Comparison of ENCODE assay signal across 12 mouse cellular contexts in genomic region chr12:79683759-79684158, GRCm38 (mm10).
DNase-seq lines count a peak whose midpoint lies in the region; ATAC-seq lines count a peak whose summit lies in the region.
"Had no signal": no experiment of that assay in that cellular context is flagged by ENCODE, and none has a peak within 500 bp of the region (broad histone marks: within the 10 kb centered on the region; RNA-seq: fewer than 3 reads in every experiment).

No protein-coding gene starts in this region.

- H3K9ac ChIP-seq in heart, embryonic 15.5 days, result no peak overlapping the region
- no peak overlapping the region for H3K9ac ChIP-seq in limb, embryonic 12.5 days (replicated peaks)
- H3K9ac ChIP-seq in hindbrain, embryonic 14.5 days, result no peak overlapping the region
- H3K9ac ChIP-seq: forebrain, embryonic 12.5 days; neural tube, embryonic 15.5 days had no signal

- DNase-seq in heart, adult 8-10 months (ENCODE audit: low spot score), result no peak
- peak; percentile 42 for DNase-seq in lung, postnatal 10 days
- no peak for DNase-seq in lung, postnatal 25 days (ENCODE audit: low spot score)
- no peak for DNase-seq in T-cell, adult 2 months (ENCODE audit: low spot score)
- DNase-seq in hindbrain, embryonic 14.5 days (ENCODE audit: low spot score), result no peak
- no peak for DNase-seq in right cerebral cortex, adult 2 months (ENCODE audit: low spot score in 2 of 2)
- DNase-seq: cerebellum, adult 2 months; thymus, postnatal 25 days had no signal

- 51% methylated on average over 4 of the region's 4 CpGs for WGBS in heart, embryonic 15.5 days
- 43% methylated on average over 4 of the region's 4 CpGs for WGBS in limb, embryonic 12.5 days
- 86% methylated on average over 4 of the region's 4 CpGs for WGBS in hindbrain, embryonic 14.5 days

- H3K4me3 ChIP-seq in heart, embryonic 15.5 days, result no peak overlapping the region
- no peak overlapping the region for H3K4me3 ChIP-seq in limb, embryonic 12.5 days (replicated peaks)
- no peak overlapping the region for H3K4me3 ChIP-seq in hindbrain, embryonic 14.5 days (replicated peaks; ENCODE audit: low read length)
- H3K4me3 ChIP-seq: forebrain, embryonic 12.5 days; neural tube, embryonic 15.5 days had no signal

- no peak overlapping the region for H3K4me2 ChIP-seq in heart, embryonic 15.5 days
- H3K4me2 ChIP-seq in limb, embryonic 12.5 days, result no peak overlapping the region
- H3K4me2 ChIP-seq in hindbrain, embryonic 14.5 days (replicated peaks), result no peak overlapping the region
- H3K4me2 ChIP-seq: forebrain, embryonic 12.5 days; neural tube, embryonic 15.5 days had no signal

- no peaks in the 10 kb centered on the region for H3K36me3 ChIP-seq in heart, embryonic 15.5 days
- H3K36me3 ChIP-seq in limb, embryonic 12.5 days, result no peaks in the 10 kb centered on the region
- H3K36me3 ChIP-seq in hindbrain, embryonic 14.5 days (replicated peaks; ENCODE audit: control insufficient read depth, insufficient read depth), result no peaks in the 10 kb centered on the region
- H3K36me3 ChIP-seq: forebrain, embryonic 12.5 days; neural tube, embryonic 15.5 days had no signal

- H3K27ac ChIP-seq in heart, embryonic 15.5 days, result peak overlapping the region; percentile 45; the same call in 1 of the 2 replicates
- H3K27ac ChIP-seq in limb, embryonic 12.5 days, result peak overlapping the region; percentile 84
- H3K27ac ChIP-seq in hindbrain, embryonic 14.5 days, result no peak overlapping the region
- H3K27ac ChIP-seq: forebrain, embryonic 12.5 days; neural tube, embryonic 15.5 days had no signal

- H3K27me3 ChIP-seq in heart, embryonic 15.5 days, result no peaks in the 10 kb centered on the region
- H3K27me3 ChIP-seq in limb, embryonic 12.5 days, result no peaks in the 10 kb centered on the region; the same call in 1 of the 2 replicates
- H3K27me3 ChIP-seq in hindbrain, embryonic 14.5 days (ENCODE audit: control insufficient read depth, insufficient read depth, low read length), result no peaks in the 10 kb centered on the region
- H3K27me3 ChIP-seq: forebrain, embryonic 12.5 days; neural tube, embryonic 15.5 days had no signal

- peaks cover 30% of the 10 kb centered on the region for H3K4me1 ChIP-seq in heart, embryonic 15.5 days (replicated peaks)
- peaks cover 67% of the 10 kb centered on the region for H3K4me1 ChIP-seq in limb, embryonic 12.5 days (replicated peaks)
- H3K4me1 ChIP-seq in hindbrain, embryonic 14.5 days (replicated peaks; ENCODE audit: control insufficient read depth, insufficient read depth, low read length), result 0 out of 2 replicates have a peak, but pooled peaks cover 12% of the 10 kb centered on the region

- H3K9me3 ChIP-seq in heart, embryonic 15.5 days (replicated peaks), result no peaks in the 10 kb centered on the region
- H3K9me3 ChIP-seq in limb, embryonic 12.5 days, result no peaks in the 10 kb centered on the region
- H3K9me3 ChIP-seq in hindbrain, embryonic 14.5 days (ENCODE audit: control insufficient read depth, low read length), result no peaks in the 10 kb centered on the region
- H3K9me3 ChIP-seq: forebrain, embryonic 12.5 days; neural tube, embryonic 15.5 days had no signal

- no peak for ATAC-seq in heart, embryonic 15.5 days (replicated peaks; ENCODE audit: insufficient number of reproducible peaks, insufficient read depth, low FRiP score, low read depth)
- ATAC-seq in limb, embryonic 12.5 days (ENCODE audit: insufficient number of reproducible peaks, insufficient read depth, low FRiP score, low TSS enrichment, low read depth), result no peak
- no peak for ATAC-seq in hindbrain, embryonic 14.5 days (ENCODE audit: low FRiP score)
